Mouse (Mus musculus) heart, adult 8-10 months (tissue): Measurements from ENCODE around the gene Lamtor3. TPM values are rescaled to one million over a fixed set of nuclear protein-coding genes. Genes with fewer than 3 reads are reported as not detected.
"Not testable (repeated sequence)": the region's sequence is repeated elsewhere in the genome, so short reads cannot be mapped to it uniquely, and the experiment has no call there.

Experiments used
- DNase-seq: peaks from one replicate; pipeline ENCODE4 v3.0.0; 2022; ENCODE audit warnings: low spot score
- total RNA-seq, 4 experiments: library from RNA; stranded (reverse); gene quantifications; 2 replicates each; pipeline ENCODE4 v1.2.4; 2022

The Lamtor3 gene
- total RNA-seq, 4 experiments from 2014 or later: 87.5 to 104 (median 90.4) TPM

DNA sequence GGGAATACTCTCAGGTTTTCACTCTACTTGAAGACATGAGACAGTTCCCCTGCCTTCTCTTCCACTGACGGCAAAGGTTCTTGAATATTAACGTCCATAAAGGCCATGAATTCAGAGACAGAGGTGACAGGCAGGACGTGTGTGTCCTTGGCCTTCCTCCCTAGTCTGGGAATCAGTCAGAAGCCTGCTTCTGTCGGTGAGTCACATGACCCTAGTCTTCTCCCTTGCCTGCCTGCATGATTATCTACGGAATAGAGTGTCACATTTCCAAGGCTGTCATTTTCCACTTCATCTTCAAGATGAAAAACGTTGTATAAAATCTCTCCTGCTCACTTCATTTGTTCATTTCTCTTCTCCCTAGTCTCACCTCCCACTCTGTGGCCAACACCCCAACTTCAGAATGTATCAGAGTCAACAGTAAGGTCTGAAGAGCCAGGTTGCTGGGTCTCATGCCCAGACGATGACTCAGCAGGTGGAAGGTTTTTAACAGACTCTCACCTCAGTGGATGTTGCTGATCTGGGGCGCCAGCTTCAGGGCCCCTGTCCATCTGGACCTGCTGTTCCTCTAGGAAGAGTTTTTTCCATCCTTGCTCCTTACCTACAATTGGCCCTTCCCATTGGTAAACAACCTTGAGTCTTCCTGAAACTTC, 43.6 kb downstream of the Lamtor3 start:
- DNase-seq: no peak

DNA sequence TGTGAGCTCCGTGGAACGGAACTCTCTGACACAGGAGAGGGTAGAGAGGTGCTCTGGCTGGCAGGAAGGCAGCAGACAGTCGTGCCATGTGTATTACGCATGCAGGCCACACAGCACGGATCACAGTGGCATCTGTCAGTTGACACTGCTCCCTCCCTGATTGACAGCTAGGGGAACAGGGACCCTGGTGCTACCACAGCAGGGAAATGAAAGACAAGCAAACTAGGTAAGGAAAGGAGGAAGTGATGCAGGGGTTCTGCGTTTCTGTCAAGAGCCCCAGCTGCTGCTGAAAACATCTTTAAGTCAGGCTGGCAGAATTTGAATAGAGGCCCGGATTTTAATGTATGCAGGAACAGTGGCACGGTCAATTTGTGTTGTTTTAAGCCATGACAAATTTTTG, 45.2 kb downstream of the Lamtor3 start:
- DNase-seq: no peak

DNA sequence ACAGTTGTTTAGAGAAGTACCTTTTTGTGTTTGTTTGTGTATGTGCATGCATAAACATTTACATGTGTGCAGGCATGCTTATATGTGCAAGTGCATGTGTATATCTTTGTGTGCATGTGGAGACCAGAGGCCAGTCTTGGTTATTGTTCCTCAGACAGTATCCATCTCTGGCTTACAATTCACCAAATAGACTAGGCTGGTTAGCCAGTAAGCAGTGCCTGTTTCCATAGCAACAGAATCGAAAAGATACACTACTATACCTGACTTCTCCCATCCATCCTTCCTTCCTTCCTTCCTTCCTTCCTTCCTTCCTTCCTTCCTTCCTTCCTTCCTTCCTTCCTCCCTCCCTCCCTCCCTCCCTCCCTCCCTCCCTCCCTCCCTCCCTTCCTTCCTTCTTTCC, 45.7 kb downstream of the Lamtor3 start:
- DNase-seq: not testable (repeated sequence)

DNA sequence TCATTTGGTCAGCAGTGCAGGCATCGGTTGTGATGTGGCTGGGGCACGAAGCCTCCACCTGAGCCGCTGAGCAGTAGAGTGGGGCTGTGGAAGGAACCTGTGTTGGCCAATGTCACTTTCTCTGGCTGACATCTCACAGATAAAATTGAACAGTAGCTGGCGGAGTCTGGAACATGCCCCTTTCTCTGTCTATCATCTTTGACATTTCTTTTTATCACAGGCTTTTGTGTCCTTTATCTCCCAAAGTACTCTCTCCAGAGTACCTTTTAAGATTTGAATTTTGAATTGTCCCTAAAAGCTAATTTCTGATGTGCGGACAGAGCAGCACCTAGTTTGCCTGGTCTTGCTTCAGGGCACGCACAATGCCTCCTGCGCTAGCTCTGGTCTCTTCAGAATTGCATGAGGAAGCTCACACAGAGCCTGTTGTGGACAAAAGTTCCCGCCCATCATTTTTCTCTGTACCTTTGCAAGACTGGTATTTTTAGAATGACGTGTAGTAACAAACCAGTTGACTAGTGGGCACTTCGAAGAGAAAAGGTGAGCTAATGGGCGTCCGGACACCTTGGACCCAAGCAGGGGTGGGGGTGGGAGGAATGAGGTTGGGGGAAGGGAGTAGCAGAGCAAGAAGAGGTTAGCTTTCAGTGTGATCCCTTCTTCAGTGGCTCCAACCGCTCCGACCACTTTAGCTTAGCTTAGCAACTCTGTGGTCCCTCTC, 50.0 kb downstream of the Lamtor3 start:
- no peak for DNase-seq

DNA sequence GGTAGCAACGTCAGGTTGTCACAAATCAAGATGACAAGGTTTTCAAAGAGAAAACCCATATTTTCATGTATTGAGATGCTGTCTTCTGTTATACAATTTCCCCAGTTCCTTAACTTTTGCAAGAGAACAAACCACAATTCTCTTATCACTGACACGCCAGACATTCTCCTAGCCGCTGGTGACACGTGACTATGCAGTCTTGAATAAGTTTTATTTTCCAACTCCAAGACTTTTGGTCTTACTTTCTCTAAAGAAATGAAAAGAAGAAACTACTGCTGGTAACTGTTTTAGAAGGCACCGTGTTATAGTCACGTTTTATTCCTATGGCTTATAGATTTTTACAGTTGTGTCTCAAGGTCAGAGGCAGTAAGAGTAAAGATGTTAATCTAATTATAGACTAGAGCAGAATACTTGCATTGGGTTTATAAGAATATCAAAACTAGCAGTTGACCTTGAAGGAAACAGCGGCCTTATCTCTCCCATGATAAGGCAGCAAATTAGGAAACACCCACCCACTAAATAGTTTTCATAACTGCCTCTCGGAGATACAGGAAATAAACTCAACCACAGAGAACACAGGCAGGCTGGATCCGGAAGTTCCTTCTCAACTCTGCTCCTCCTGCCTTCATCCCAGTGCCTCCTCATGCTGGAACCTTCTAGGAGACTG, 50.6 kb downstream of the Lamtor3 start:
- no peak for DNase-seq

DNA sequence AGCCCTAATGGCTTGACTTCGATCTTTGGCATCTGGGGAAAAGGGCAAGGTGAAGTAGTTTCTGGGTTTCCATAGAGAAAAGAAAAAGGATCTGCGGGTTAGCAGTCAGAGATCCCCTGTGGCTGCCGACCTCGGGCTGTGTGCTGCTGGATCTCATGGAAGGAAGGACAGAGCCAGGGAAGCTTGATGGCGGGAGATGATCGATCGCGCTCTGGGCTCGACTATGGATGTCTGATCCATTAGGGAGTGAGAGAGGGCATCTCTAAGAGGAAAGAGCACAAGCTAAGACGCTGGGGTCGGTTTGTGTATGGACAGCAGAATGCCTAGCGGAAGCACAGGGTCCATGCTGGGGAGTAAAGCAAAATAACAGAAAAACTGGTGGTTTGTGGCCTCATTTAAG, 51.6 kb downstream of the Lamtor3 start:
- no peak for DNase-seq

DNA sequence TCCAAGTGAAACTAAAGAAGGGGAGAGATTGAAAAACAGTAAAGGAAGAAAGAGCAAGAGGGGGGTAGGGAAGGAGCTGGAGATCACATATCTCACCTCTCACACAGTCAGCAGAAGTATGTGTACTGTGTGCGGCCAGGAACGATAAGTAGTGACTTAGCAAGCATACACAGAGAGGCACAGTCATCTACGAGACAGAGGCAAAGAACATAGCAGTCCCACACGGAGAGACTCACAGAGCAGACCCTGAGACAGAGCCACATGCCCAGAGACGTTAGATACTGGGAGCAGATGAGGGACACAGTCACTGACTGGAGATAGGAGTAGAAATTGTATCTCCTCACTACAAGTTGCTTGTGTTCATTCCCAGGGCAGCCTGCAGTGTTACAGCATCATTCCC, 53.9 kb downstream of the Lamtor3 start:
- DNase-seq: no peak

DNA sequence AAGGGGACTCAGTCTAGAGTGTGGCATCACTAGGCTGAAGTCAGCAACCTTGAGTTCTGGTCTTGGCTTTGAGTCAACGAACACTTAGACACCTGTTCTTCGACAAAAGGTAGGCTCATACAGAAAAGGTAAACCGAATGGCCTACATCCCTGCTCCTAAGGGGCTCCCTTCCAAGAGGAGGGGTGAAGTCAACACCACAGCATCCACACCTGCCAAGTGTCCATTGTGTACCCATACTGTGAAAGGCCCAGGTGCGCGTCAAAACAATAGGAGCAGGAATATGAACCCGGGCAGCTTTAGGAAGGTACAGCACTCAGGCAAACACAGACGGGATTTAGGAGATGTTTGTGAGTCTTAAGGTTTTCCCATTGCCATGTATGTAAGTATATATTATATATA, 54.7 kb downstream of the Lamtor3 start:
- DNase-seq: no peak

DNA sequence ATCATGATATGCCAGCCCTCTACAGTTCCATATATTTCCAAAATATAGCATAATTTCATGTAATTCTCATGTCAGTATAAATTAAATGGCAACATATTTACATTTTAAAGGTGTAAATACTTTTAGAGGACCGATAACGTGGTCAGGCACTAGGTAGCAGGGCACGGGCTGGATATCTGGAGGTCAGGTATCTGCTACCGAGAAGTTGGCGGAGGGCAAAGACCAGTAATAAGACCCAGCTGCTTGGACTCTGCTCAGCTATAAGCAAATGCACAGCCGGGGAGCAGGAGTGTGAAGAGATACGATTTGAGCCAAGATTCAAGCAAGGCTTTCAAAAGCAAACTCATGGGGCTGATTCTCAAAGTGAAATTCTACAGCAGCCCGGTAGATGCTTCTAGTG, 56.0 kb downstream of the Lamtor3 start:
- no peak for DNase-seq

DNA sequence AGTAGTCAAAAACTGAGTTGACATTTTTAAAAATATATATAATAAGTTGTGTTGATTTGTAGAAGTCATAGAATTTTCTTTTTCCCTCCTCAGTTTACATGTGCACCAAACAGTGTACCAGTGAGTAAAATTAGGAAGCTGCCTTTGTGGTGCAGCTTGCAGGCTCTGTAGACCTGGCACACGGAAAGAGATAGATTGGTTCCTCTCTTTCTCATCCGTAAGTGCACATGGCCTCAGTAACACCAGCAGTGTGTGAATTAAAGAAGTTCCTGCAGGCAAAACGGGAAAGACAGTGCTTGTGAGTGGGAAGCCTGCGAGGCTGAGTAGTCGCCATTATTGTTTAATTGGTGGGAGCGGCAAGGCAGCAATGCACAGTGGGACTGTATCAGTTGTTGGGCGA, 57.1 kb downstream of the Lamtor3 start:
- no peak for DNase-seq

DNA sequence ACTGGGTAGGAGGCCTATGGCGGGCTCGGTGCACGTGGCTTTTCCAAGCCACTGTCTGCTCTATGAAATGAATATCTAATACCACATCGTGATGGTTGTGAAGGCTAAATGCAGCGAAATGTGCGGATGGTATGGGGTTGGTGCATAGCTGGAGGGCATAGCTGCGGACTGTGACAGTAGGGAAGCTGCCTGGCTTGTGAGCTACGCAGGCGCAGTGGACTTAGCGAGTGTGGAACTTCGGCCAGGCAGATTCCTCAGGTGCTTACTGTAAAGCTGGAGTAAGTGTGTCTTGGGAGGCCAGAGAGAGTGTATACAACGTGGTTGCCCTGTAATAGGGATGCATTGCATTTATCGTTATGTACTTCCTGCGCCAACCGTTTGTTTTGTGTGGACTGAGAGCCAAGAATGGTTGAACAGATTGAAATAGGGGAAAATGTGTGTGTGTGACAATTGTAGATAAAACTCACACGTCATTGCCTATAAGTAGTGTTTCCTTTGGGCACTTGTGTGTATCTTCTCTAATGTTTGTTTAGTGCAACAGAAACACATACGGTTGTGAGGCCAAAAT, 57.6 kb downstream of the Lamtor3 start:
- no peak for DNase-seq

DNA sequence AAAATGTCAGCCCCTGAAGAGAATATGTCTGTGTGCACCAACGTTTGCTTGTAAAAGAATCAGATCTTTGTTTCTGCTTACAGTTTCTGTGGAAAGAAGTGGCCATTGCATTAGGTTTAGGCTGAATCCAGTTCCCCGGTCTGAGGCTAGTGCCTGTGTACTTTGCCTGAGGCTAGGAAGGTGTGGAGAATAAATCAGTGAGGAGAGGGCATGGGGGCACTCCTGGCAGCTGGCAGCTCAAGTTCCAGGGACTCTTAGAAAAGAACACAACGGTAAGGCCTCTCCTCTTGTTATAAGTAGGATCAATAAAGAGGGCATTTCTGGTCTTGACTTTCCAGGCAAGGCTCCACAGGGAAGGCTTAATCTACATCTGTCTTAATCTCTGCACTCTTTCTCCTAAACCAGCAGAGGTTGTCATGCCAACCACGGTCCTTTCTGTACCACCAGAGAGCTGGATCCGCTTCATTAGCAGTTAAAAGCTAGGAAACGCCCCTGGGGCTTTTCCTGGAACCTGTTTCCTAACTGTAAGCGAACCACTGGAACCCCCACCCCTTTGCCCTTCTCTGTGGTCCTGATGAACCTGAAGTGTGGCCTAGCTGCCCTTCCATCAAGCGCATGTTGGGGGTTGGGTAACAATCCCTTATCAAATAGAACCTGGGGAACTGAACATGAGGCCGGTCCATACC, 58.8 kb downstream of the Lamtor3 start:
- DNase-seq: no peak

DNA sequence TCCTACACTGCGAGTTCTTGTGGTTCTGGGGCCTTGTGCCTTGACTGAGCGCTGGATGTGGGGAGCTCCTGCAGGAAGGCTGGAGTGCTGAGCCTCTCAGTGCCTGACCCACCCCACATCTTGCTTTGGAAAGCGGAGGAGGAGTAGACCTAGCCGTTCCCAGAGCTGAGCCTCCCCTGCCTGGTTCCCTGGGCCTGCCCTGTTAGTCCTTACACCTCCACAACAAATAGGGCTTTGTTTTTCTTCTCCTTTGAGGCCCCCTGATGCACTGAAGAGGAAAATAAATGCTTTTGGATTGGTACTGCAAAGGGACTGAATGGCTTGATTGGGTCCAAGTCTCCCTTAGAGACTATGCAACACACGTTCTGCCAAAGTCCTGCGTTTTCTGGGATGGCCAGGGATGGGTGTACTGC, 59.3 kb downstream of the Lamtor3 start:
- no peak for DNase-seq

DNA sequence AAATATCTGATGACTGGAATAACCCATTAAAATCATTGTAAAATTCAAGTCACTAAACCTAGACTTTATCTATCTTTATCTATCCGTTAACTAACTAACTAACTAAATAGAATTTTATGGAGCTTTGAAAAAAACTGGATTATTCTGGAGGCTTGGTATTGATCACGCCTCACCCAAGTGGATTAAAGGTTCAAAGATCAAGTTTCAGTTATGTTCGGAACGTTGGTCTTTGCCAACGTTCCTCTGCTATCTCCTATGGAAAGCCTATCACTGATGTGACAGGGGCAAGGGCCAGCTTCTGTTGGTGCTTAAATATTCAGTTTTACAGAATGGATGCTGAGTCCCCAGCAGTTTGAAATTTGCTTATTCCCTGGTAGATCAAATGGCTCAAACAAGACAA, 59.9 kb downstream of the Lamtor3 start:
- DNase-seq: no peak

Other genes with a start within 250 kb of the Lamtor3 start
- not detected for gene Gm21962, start 247.0 kb upstream of the Lamtor3 start, total RNA-seq
- gene H2afz, start 54.0 kb upstream of the Lamtor3 start, total RNA-seq: 10 to 100 TPM; 52.4 to 76.5 (median 66.3) TPM
- 10 to 100 TPM in 2 of 4 experiments, 1 to 10 TPM in 2; 8.4 to 13.3 (median 10.8) TPM for gene Dnajb14, start 50.8 kb upstream of the Lamtor3 start, total RNA-seq
- gene Dapp1, start 63.0 kb downstream of the Lamtor3 start, total RNA-seq: 1 to 10 TPM; 5.5 to 9.2 (median 6.6) TPM
- gene 1110002E22Rik, start 146.5 kb downstream of the Lamtor3 start, total RNA-seq: 10 to 100 TPM; 40.6 to 58.5 (median 50.8) TPM
- 1 to 10 TPM in 2 of 4 experiments, under 1 TPM in 2; 0.76 to 1.6 (median 1.1) TPM for gene Gm5105, start 148.9 kb downstream of the Lamtor3 start, total RNA-seq
- gene Trmt10a, start 224.9 kb downstream of the Lamtor3 start, total RNA-seq: 1 to 10 TPM; 1.1 to 1.9 (median 1.6) TPM
- gene Mttp, start 226.5 kb downstream of the Lamtor3 start, total RNA-seq: 1 to 10 TPM; 6.6 to 8.4 (median 7.4) TPM